Mouse (Mus musculus) megakaryocyte-erythroid progenitor cell, adult 5 weeks (primary cell): ENCODE measurements around the gene Tmem143. TPM values are rescaled to one million over a fixed set of nuclear protein-coding genes. Genes with fewer than 3 reads are reported as not detected.

ENCODE experiments used
- polyA plus RNA-seq: library from polyadenylated mRNA; stranded (reverse); fragments of >175 nt; gene quantifications from 2 replicates; pipeline ENCODE4 v1.2.3, GENCODE M21; 2012

Gene Tmem143
- 44.0 and 49.4 TPM in 2 replicates for polyA plus RNA-seq

GRCm38 (mm10) chr7:45896517-45897257 lies at the start of gene Tmem143, which contains the start of gene Syngr4:
Tmem143 (plus strand) TSS chr7:45896941.
Syngr4 (minus strand) TSS chr7:45896714.

GRCm38 (mm10) chr7:45872624-45873023 lies 24.1 kb upstream of the Tmem143 start, which contains the start of gene Kdelr1:
Kdelr1 (plus strand) TSS chr7:45872772.

GRCm38 (mm10) chr7:45878278-45878677 lies 18.5 kb upstream of the Tmem143 start, which contains the start of gene Grin2d:
Grin2d (minus strand) TSS chr7:45878378.

DNA sequence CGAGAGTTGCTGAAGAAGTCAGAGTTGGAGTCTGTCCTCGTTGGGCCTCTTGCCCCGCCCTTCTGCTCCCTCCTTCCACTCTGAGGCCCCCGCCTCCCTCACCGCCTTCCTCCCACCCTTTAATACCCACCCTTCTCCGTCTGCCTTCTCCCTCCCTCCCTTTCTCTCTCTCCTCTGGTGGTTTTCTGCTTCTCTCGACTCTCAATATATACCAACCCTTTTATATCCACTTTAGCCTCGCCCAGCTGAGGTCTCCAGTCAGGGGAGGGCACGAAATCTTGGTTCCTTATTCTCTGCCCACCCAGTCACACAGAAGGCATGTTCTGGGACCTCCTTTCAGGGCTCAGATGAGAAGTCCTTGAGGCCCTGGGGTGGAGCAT lies 24.5 kb downstream of the Tmem143 start, which contains the start of gene Emp3:
TSS of gene Emp3 (minus strand) at position 163 of the 380 bp plus-strand sequence.

GRCm38 (mm10) chr7:45923762-45924428 lies 27.2 kb downstream of the Tmem143 start, which contains the start of gene Ccdc114:
Ccdc114 (plus strand) TSS chr7:45924072.

Other genes with a start within 250 kb of the Tmem143 start
- 0.10 TPM in 1 of 2 replicates, not detected in the other for gene Fut2, start 230.5 kb upstream of the Tmem143 start, polyA plus RNA-seq
- 0.04 TPM in 1 of 2 replicates, not detected in the other for gene Ntn5, start 212.9 kb upstream of the Tmem143 start, polyA plus RNA-seq
- 0.04 TPM in 1 of 2 replicates, not detected in the other for gene Sec1, start 202.5 kb upstream of the Tmem143 start, polyA plus RNA-seq
- gene Car11, start 197.1 kb upstream of the Tmem143 start, polyA plus RNA-seq: 0.31 TPM in 1 of 2 replicates, not detected in the other
- gene Dbp, start 191.9 kb upstream of the Tmem143 start, polyA plus RNA-seq: 13.7 and 15.4 TPM in 2 replicates
- gene Rpl18, start 181.5 kb upstream of the Tmem143 start, polyA plus RNA-seq: 13,154 and 13,434 TPM in 2 replicates
- gene Sphk2, start 178.9 kb upstream of the Tmem143 start, polyA plus RNA-seq: 95.0 and 123 TPM in 2 replicates
- gene Fam83e, start 175.7 kb upstream of the Tmem143 start, polyA plus RNA-seq: 1.4 and 2.6 TPM in 2 replicates
- not detected in 2 replicates for gene Spaca4, start 171.1 kb upstream of the Tmem143 start, polyA plus RNA-seq
- gene Lmtk3, start 113.2 kb upstream of the Tmem143 start, polyA plus RNA-seq: 0.56 and 0.70 TPM in 2 replicates
- gene Sult2b1, start 112.3 kb upstream of the Tmem143 start, polyA plus RNA-seq: 1.0 and 2.5 TPM in 2 replicates
- 173 and 197 TPM in 2 replicates for gene Cyth2, start 82.4 kb upstream of the Tmem143 start, polyA plus RNA-seq
- 0.39 and 0.61 TPM in 2 replicates for gene Kcnj14, start 72.2 kb upstream of the Tmem143 start, polyA plus RNA-seq
- 62.6 and 63.0 TPM in 2 replicates for gene Grwd1, start 66.0 kb upstream of the Tmem143 start, polyA plus RNA-seq
- 264 and 383 TPM in 2 replicates for gene Kdelr1, start 24.2 kb upstream of the Tmem143 start, polyA plus RNA-seq
- 0.50 and 0.76 TPM in 2 replicates for gene Grin2d, start 18.6 kb upstream of the Tmem143 start, polyA plus RNA-seq
- 2.5 and 3.7 TPM in 2 replicates for gene Syngr4, start 227 bp upstream of the Tmem143 start, polyA plus RNA-seq
- 249 and 273 TPM in 2 replicates for gene Emp3, start 24.5 kb downstream of the Tmem143 start, polyA plus RNA-seq
- gene Ccdc114, start 27.1 kb downstream of the Tmem143 start, polyA plus RNA-seq: 2.3 and 4.6 TPM in 2 replicates
- not detected in 2 replicates for gene Abcc6, start 133.4 kb downstream of the Tmem143 start, polyA plus RNA-seq
- gene Nomo1, start 136.8 kb downstream of the Tmem143 start, polyA plus RNA-seq: 67.6 and 83.8 TPM in 2 replicates
- 0.13 TPM in 1 of 2 replicates, not detected in the other for gene Kcnj11, start 203.8 kb downstream of the Tmem143 start, polyA plus RNA-seq